Comparison of ENCODE assay signal across 13 mouse cellular contexts in the genomic region with DNA sequence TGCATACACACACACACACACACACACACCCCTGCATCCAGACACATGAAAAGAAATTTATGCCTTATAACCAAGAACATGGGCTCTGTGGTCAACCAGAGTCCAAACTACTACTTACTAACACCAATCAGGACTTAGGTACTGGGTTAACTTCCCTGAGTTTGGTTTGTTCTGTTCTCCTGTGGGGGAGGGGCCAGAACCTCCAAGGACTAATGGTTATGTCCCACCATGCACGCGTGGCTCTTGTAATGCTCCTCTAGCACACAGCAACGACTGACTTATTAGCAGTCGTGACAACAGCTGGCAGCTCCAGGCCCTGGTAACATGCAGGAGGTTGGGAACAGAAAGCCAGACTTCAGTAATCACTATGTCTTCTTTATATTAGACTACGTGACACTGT. TPM values are rescaled to one million over a fixed set of nuclear protein-coding genes. Genes with fewer than 3 reads are reported as not detected.
A peak's percentile ranks its signal among the peaks of the same experiment; 100 is the strongest.
DNase-seq lines count a peak whose midpoint lies in the region; ATAC-seq and TF ChIP-seq lines count a peak whose summit lies in the region.
"Had no signal": no experiment of that assay in that cellular context is flagged by ENCODE, and none has a peak within 500 bp of the region (broad histone marks: within the 10 kb centered on the region; RNA-seq: fewer than 3 reads in every experiment).

No protein-coding gene starts in this region.

- H3K27ac ChIP-seq in forebrain, embryonic 13.5 days = no peak overlapping the region
- H3K27ac ChIP-seq in forebrain, embryonic 10.5 days = no peak overlapping the region
- H3K27ac ChIP-seq in neural tube, embryonic 11.5 days (ENCODE audit: low read depth, low read length) = no peak overlapping the region
- no peak overlapping the region for H3K27ac ChIP-seq in hindbrain, embryonic 16.5 days (ENCODE audit: low read depth, low read length)
- no peak overlapping the region for H3K27ac ChIP-seq in stomach, postnatal 0 days (replicated peaks)
- H3K27ac ChIP-seq: kidney, postnatal 0 days; midbrain, embryonic 12.5 days had no signal

- H3K36me3 ChIP-seq in forebrain, embryonic 13.5 days (ENCODE audit: poor library complexity, severe bottlenecking) = no peaks in the 10 kb centered on the region
- H3K36me3 ChIP-seq in forebrain, embryonic 10.5 days (replicated peaks) = no peaks in the 10 kb centered on the region
- no peaks in the 10 kb centered on the region for H3K36me3 ChIP-seq in neural tube, embryonic 11.5 days (ENCODE audit: control insufficient read depth, insufficient read depth, low read length)
- H3K36me3 ChIP-seq in hindbrain, embryonic 16.5 days (ENCODE audit: control insufficient read depth, insufficient read depth, low read length) = no peaks in the 10 kb centered on the region
- no peaks in the 10 kb centered on the region for H3K36me3 ChIP-seq in stomach, postnatal 0 days (ENCODE audit: control insufficient read depth, insufficient read depth, low read length)
- H3K36me3 ChIP-seq: midbrain, embryonic 12.5 days had no signal

- no peak for TF ChIP-seq CTCF in stomach, postnatal 0 days (IDR thresholded peaks at IDR 0.05; ENCODE audit: low read depth)

- no peak for ATAC-seq in forebrain, embryonic 13.5 days
- ATAC-seq in neural tube, embryonic 11.5 days (ENCODE audit: insufficient read depth, low FRiP score, low TSS enrichment) = no peak
- no peak for ATAC-seq in hindbrain, embryonic 16.5 days
- no peak for ATAC-seq in stomach, postnatal 0 days (ENCODE audit: low FRiP score, low TSS enrichment)
- ATAC-seq: liver, postnatal 0 days had no signal

- no peak for DNase-seq in forebrain, embryonic 10.5 days (ENCODE audit: extremely low spot score, low spot score)
- DNase-seq in neural tube, embryonic 11.5 days (ENCODE audit: low spot score) = peak; percentile 22
- DNase-seq in neural tube, embryonic 10.5 days (ENCODE audit: extremely low spot score, low spot score) = no peak
- no peak for DNase-seq in stomach, postnatal 0 days (ENCODE audit: low spot score)
- DNase-seq in layer of hippocampus, adult 11-12 months (ENCODE audit: low spot score) = no peak
- DNase-seq in frontal cortex, postnatal 10 days (ENCODE audit: low spot score in 2 of 2) = no peak
- DNase-seq: adrenal gland, postnatal 10 days; gastrocnemius, postnatal 14 days; liver, postnatal 0 days had no signal

- peaks cover 18% of the 10 kb centered on the region for H3K4me1 ChIP-seq in forebrain, embryonic 13.5 days
- H3K4me1 ChIP-seq in forebrain, embryonic 10.5 days = peaks cover 23% of the 10 kb centered on the region
- peaks cover 6% of the 10 kb centered on the region; the same call in 1 of the 2 replicates for H3K4me1 ChIP-seq in neural tube, embryonic 11.5 days (ENCODE audit: control insufficient read depth, insufficient read depth, low read length)
- peaks cover 16% of the 10 kb centered on the region for H3K4me1 ChIP-seq in hindbrain, embryonic 16.5 days (ENCODE audit: control insufficient read depth, insufficient read depth, low read depth, low read length)
- H3K4me1 ChIP-seq in stomach, postnatal 0 days (replicated peaks; ENCODE audit: control insufficient read depth, insufficient read depth) = no peaks in the 10 kb centered on the region

- H3K9me3 ChIP-seq in forebrain, embryonic 13.5 days (replicated peaks) = no peaks in the 10 kb centered on the region; the same call in 1 of the 2 replicates
- no peaks in the 10 kb centered on the region for H3K9me3 ChIP-seq in forebrain, embryonic 10.5 days
- no peaks in the 10 kb centered on the region for H3K9me3 ChIP-seq in neural tube, embryonic 11.5 days (ENCODE audit: control insufficient read depth, low read length)
- H3K9me3 ChIP-seq in hindbrain, embryonic 16.5 days (ENCODE audit: control insufficient read depth, low read length) = no peaks in the 10 kb centered on the region
- no peaks in the 10 kb centered on the region for H3K9me3 ChIP-seq in stomach, postnatal 0 days (ENCODE audit: control insufficient read depth, low read length)
- H3K9me3 ChIP-seq: midbrain, embryonic 12.5 days had no signal

- peaks cover 25% of the 10 kb centered on the region for H3K27me3 ChIP-seq in forebrain, embryonic 13.5 days
- H3K27me3 ChIP-seq in forebrain, embryonic 10.5 days (ENCODE audit: poor library complexity, severe bottlenecking) = peaks cover 51% of the 10 kb centered on the region
- peaks cover 17% of the 10 kb centered on the region for H3K27me3 ChIP-seq in neural tube, embryonic 11.5 days (ENCODE audit: control insufficient read depth, insufficient read depth, low read length)
- H3K27me3 ChIP-seq in hindbrain, embryonic 16.5 days (replicated peaks; ENCODE audit: control insufficient read depth, insufficient read depth, low read length) = no peaks in the 10 kb centered on the region
- H3K27me3 ChIP-seq in stomach, postnatal 0 days (ENCODE audit: control insufficient read depth, insufficient read depth, low read length) = peaks cover 3% of the 10 kb centered on the region; the same call in 1 of the 2 replicates

- 63% methylated on average over 5 of the region's 5 CpGs for WGBS in forebrain, embryonic 13.5 days
- 70% methylated on average over 5 of the region's 5 CpGs for WGBS in forebrain, embryonic 10.5 days
- 57% methylated on average over 5 of the region's 5 CpGs for whole genome bisulfite sequencing in neural tube, embryonic 11.5 days
- WGBS in hindbrain, embryonic 16.5 days = 26% methylated on average over 5 of the region's 5 CpGs
- 53% methylated on average over 5 of the region's 5 CpGs for WGBS in stomach, postnatal 0 days

- TF ChIP-seq EP300 in stomach, postnatal 0 days (optimal IDR thresholded peaks at IDR 0.05) = no peak

- H3K4me3 ChIP-seq in forebrain, embryonic 13.5 days = peak overlapping the region; percentile 53
- H3K4me3 ChIP-seq in forebrain, embryonic 10.5 days = no peak overlapping the region
- H3K4me3 ChIP-seq in neural tube, embryonic 11.5 days (ENCODE audit: low read depth, low read length) = no peak overlapping the region
- H3K4me3 ChIP-seq in hindbrain, embryonic 16.5 days (ENCODE audit: low read length) = peak overlapping the region; percentile 78
- H3K4me3 ChIP-seq in stomach, postnatal 0 days (ENCODE audit: low read depth, low read length) = 0 out of 2 replicates have a peak overlapping the region, but pooled peaks have one; percentile 6

- no peak overlapping the region for H3K9ac ChIP-seq in forebrain, embryonic 13.5 days
- H3K9ac ChIP-seq in neural tube, embryonic 11.5 days (ENCODE audit: low read length) = no peak overlapping the region
- no peak overlapping the region for H3K9ac ChIP-seq in hindbrain, embryonic 16.5 days (ENCODE audit: low read depth, low read length)
- H3K9ac ChIP-seq in stomach, postnatal 0 days (ENCODE audit: low read length) = no peak overlapping the region
- H3K9ac ChIP-seq: liver, postnatal 0 days had no signal

- peak overlapping the region; percentile 88 for H3K4me2 ChIP-seq in forebrain, embryonic 13.5 days
- H3K4me2 ChIP-seq in neural tube, embryonic 11.5 days (ENCODE audit: low read depth) = no peak overlapping the region
- H3K4me2 ChIP-seq in hindbrain, embryonic 16.5 days (ENCODE audit: low read length) = peak overlapping the region; percentile 84
- no peak overlapping the region for H3K4me2 ChIP-seq in stomach, postnatal 0 days (replicated peaks; ENCODE audit: low read depth)

RNA-seq across cellular contexts. Expression of gene Galnt17, which starts 3.1 kb away (rescaled TPM):
- 5.6 and 6.5 TPM in 2 replicates for polyA plus RNA-seq in forebrain, embryonic 13.5 days (2015; fragmentation: Nextera tagmentation; extraction: Ambion mirVana)
- 0.85 and 0.98 TPM in 2 replicates for polyA plus RNA-seq in forebrain, embryonic 10.5 days (2016; fragmentation: Nextera tagmentation; extraction: Ambion mirVana)
- polyA plus RNA-seq in neural tube, embryonic 11.5 days (2014; fragmentation: Nextera tagmentation; extraction: Ambion mirVana) = 1.5 and 1.6 TPM in 2 replicates
- 5.9 and 8.1 TPM in 2 replicates for polyA plus RNA-seq in hindbrain, embryonic 16.5 days (2015; fragmentation: Nextera tagmentation; extraction: Ambion mirVana)
- 0.65 and 0.81 TPM in 2 replicates for polyA plus RNA-seq in stomach, postnatal 0 days (2015; fragmentation: Nextera tagmentation; extraction: Ambion mirVana)
- polyA plus RNA-seq: liver, postnatal 0 days had no signal

Comparison
In these comparisons a context has a peak if more than half of its experiments do, and no peak if none do; other contexts are left out.
1. H3K4me3 ChIP-seq: peak in forebrain, embryonic 13.5 days (single experiment), hindbrain, embryonic 16.5 days (single experiment) and stomach, postnatal 0 days (single experiment); none in forebrain, embryonic 10.5 days (single experiment) and neural tube, embryonic 11.5 days (single experiment).
2. H3K4me2 ChIP-seq: peak in forebrain, embryonic 13.5 days (single experiment) and hindbrain, embryonic 16.5 days (single experiment); none in neural tube, embryonic 11.5 days (single experiment) and stomach, postnatal 0 days (single experiment).